Mouse (Mus musculus): ENCODE data around the gene Cnga3.

GRCm38 (mm10) chr1:37272464-37272863 lies 58.2 kb downstream of the Cnga3 start:
- TF ChIP-seq POLR2A (IDR thresholded peaks at IDR 0.05; ENCODE audit: borderline replicate concordance, control insufficient read depth, low read depth, low read length) (no peak), CTCF (IDR thresholded peaks at IDR 0.05; ENCODE audit: control insufficient read depth, insufficient read depth, low read length) (peak; percentile 66)
